Mouse (Mus musculus) midbrain, postnatal 0 days (tissue): ENCODE measurements around the gene Mapkapk2. TPM values are rescaled to one million over a fixed set of nuclear protein-coding genes. Genes with fewer than 3 reads are reported as not detected.
"Not testable (repeated sequence)": the region's sequence is repeated elsewhere in the genome, so short reads cannot be mapped to it uniquely, and the experiment has no call there.

Source experiments
- ATAC-seq: fragments of 200-750 bp; cut with Nextera tagmentation; 2 replicates; pipeline ENCODE4 v1.8.0; 2017; ENCODE audit warnings: moderate number of reproducible peaks, mild to moderate bottlenecking, moderate TSS enrichment, moderate library complexity; ENCODE audit not compliant: low FRiP score
- DNase-seq: peaks from one replicate; pipeline ENCODE4 v3.0.0-alpha.2; 2015; ENCODE audit warnings: low spot score
- H3K27ac ChIP-seq: fragments of 300-500 bp; sonication (generic); 2 replicates; pipeline ENCODE4 v1.5.1; 2014; ENCODE audit warnings: low read depth, mild to moderate bottlenecking, low read length, mixed read lengths
- H3K27me3 ChIP-seq: fragments of 300-500 bp; sonication (generic); 2 replicates; pipeline ENCODE4 v1.6.1; 2014; ENCODE audit warnings: low read length, control low read depth, mixed read lengths; ENCODE audit not compliant: insufficient read depth
- H3K36me3 ChIP-seq: fragments of 300-500 bp; sonication (generic); 2 replicates; pipeline ENCODE4 v1.6.1; 2014; ENCODE audit warnings: low read length, control low read depth, mixed read lengths; ENCODE audit not compliant: insufficient read depth
- H3K4me1 ChIP-seq: fragments of 300-500 bp; sonication (generic); 2 replicates; pipeline ENCODE4 v1.6.1; 2014; ENCODE audit warnings: mild to moderate bottlenecking, control low read depth, antibody characterized with exemption, low read length, mixed read lengths; ENCODE audit not compliant: insufficient read depth
- H3K4me2 ChIP-seq: fragments of 300-500 bp; sonication (generic); 2 replicates; pipeline ENCODE4 v1.6.1; 2014; ENCODE audit warnings: low read depth, mild to moderate bottlenecking, low read length, mixed read lengths; ENCODE audit not compliant: poor library complexity, severe bottlenecking
- H3K4me3 ChIP-seq: fragments of 300-500 bp; sonication (generic); 2 replicates; pipeline ENCODE4 v1.5.1; 2014; ENCODE audit warnings: low read depth, mild to moderate bottlenecking, low read length, moderate library complexity
- H3K9ac ChIP-seq: fragments of 300-500 bp; sonication (generic); replicated peaks from 2 replicates; pipeline ENCODE4 v1.6.1; 2014; ENCODE audit warnings: mild to moderate bottlenecking, low read length, moderate library complexity, mixed read lengths; ENCODE audit not compliant: poor library complexity, severe bottlenecking
- H3K9me3 ChIP-seq: fragments of 300-500 bp; sonication (generic); 2 replicates; pipeline ENCODE4 v1.6.1; 2016; ENCODE audit warnings: low read length, control low read depth
- CTCF ChIP-seq: IDR thresholded peaks from 2 replicates; pipeline ENCODE4 v1.5.1; 2016; ENCODE audit warnings: antibody characterized with exemption, mild to moderate bottlenecking
- WGBS: fragments of 180-500 bp; shearing (Covaris S2); extraction: QIAGEN DNeasy Blood & Tissue Kit; methylation state at CpG from one replicate; pipeline ENCODE4 v1.1.7; 2014; 5-methylcytosine and 5-hydroxymethylcytosine counted together
- polyA plus RNA-seq: library from polyadenylated mRNA; unstranded; fragments of >200 nt; fragmentation: Nextera tagmentation; extraction: Ambion mirVana; gene quantifications from 2 replicates; pipeline ENCODE4 v1.2.1, GENCODE M21; 2015
- total RNA-seq: library from RNA; depleted of rRNA; stranded (reverse); fragments of >200 nt; gene quantifications from 2 replicates; pipeline ENCODE4 v1.2.3, GENCODE M21; 2014; rRNA removed

The Mapkapk2 gene
- total RNA-seq = 44.2 and 48.1 TPM in 2 replicates
- polyA plus RNA-seq = 13.7 and 13.8 TPM in 2 replicates

GRCm38 (mm10) chr1:131097700-131098094 lies at the start of gene Mapkapk2:
Mapkapk2 (minus strand) TSS chr1:131097826.
- peak within 1 kb of the TSS; percentile 90 for H3K4me3 ChIP-seq
- H3K27me3 ChIP-seq = no peaks in the 10 kb centered on the region
- peak within 1 kb of the TSS; percentile 86 for H3K4me2 ChIP-seq
- WGBS = under 1% methylated on average over 26 of the region's 32 CpGs
- H3K9me3 ChIP-seq = no peaks in the 10 kb centered on the region
- H3K27ac ChIP-seq = peak within 1 kb of the TSS; percentile 83
- ATAC-seq (peak; percentile 93), DNase-seq (peak; percentile 94)
- H3K36me3 ChIP-seq = no peaks in the 10 kb centered on the region
- H3K4me1 ChIP-seq = peaks cover 11% of the 10 kb centered on the region; the same call in 1 of the 2 replicates
- H3K9ac ChIP-seq = peak within 1 kb of the TSS; percentile 86
- TF ChIP-seq CTCF = no peak

DNA sequence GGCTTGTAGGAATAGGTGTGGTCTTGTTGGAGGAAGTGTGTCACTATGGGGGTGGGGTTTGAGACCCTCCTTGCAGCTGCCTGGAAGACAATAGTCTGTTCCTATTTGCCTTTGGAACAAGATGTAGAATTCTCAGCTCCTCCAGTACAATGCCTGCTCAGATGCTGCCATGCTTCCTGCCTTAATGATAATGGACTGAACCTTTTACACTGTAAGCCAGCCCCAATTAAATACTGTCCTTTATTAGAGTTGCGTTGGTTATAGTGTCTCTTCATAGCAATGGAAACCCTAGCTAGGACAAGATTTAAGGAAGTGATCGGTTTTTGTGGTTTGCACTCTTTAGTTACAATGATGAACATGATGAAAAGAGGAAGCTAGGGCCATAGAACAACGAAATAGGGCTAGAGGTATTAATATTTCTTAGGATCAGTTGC lies 48.6 kb upstream of the Mapkapk2 start:
- no peak for TF ChIP-seq CTCF
- 84% methylated on average over 3 of the region's 3 CpGs for WGBS
- no peak for ATAC-seq

GRCm38 (mm10) chr1:131145222-131145621 lies 47.6 kb upstream of the Mapkapk2 start:
- not testable (repeated sequence) for H3K9me3 ChIP-seq, H3K4me2 ChIP-seq, H3K36me3 ChIP-seq, H3K4me1 ChIP-seq, H3K27ac ChIP-seq, ATAC-seq, H3K9ac ChIP-seq, H3K27me3 ChIP-seq, DNase-seq, H3K4me3 ChIP-seq
- 93% methylated on average over 3 of the region's 3 CpGs for WGBS

More for the DNA sequence above, 48.6 kb upstream of the Mapkapk2 start:
- Histone ChIP-seq H3K27me3 (no peaks in the 10 kb centered on the region), H3K27ac (no peak overlapping the region), H3K9ac (no peak overlapping the region), H3K4me2 (no peak overlapping the region), H3K4me3 (no peak overlapping the region), H3K9me3 (no peaks in the 10 kb centered on the region), H3K36me3 (no peaks in the 10 kb centered on the region), H3K4me1 (no peaks in the 10 kb centered on the region)
- no peak for DNase-seq

- Histone ChIP-seq H3K9me3 (no peaks in the 10 kb centered on the region), H3K27ac (no peak overlapping the region), H3K4me3 (no peak overlapping the region), H3K36me3 (no peaks in the 10 kb centered on the region), H3K4me1 (no peaks in the 10 kb centered on the region), H3K9ac (no peak overlapping the region), H3K27me3 (no peaks in the 10 kb centered on the region), H3K4me2 (no peak overlapping the region)
- DNase-seq (no peak), ATAC-seq (no peak)
- TF ChIP-seq CTCF = no peak
- 79% methylated on average over 1 of the region's 1 CpGs for WGBS
Observed at GRCm38 (mm10) chr1:131142472-131142871, 44.8 kb upstream of the Mapkapk2 start.

- 67% methylated on average over 2 of the region's 2 CpGs for WGBS
Observed at GRCm38 (mm10) chr1:131141449-131141848, 43.8 kb upstream of the Mapkapk2 start.

GRCm38 (mm10) chr1:131139102-131140095 lies 41.8 kb upstream of the Mapkapk2 start:
- H3K4me3 ChIP-seq = peak overlapping the region; percentile 82
- H3K9ac ChIP-seq = no peak overlapping the region
- DNase-seq (no peak), ATAC-seq (no peak)
- no peaks in the 10 kb centered on the region for H3K36me3 ChIP-seq
- H3K9me3 ChIP-seq = no peaks in the 10 kb centered on the region
- H3K4me1 ChIP-seq = peaks cover 4% of the 10 kb centered on the region; the same call in 1 of the 2 replicates
- no peak for TF ChIP-seq CTCF
- no peaks in the 10 kb centered on the region for H3K27me3 ChIP-seq
- 80% methylated on average over 11 of the region's 11 CpGs for WGBS
- H3K4me2 ChIP-seq = peak overlapping the region; percentile 79
- H3K27ac ChIP-seq = peak overlapping the region; percentile 92; the same call in 1 of the 2 replicates

More at GRCm38 (mm10) chr1:131141449-131141848, 43.8 kb upstream of the Mapkapk2 start:
- no peak for TF ChIP-seq CTCF
- no peak overlapping the region for H3K4me2 ChIP-seq
- ATAC-seq = no peak
- DNase-seq = no peak
- H3K27ac ChIP-seq = no peak overlapping the region
- H3K27me3 ChIP-seq = no peaks in the 10 kb centered on the region
- H3K4me3 ChIP-seq = no peak overlapping the region
- no peak overlapping the region for H3K9ac ChIP-seq
- no peaks in the 10 kb centered on the region for H3K4me1 ChIP-seq
- H3K9me3 ChIP-seq = no peaks in the 10 kb centered on the region
- H3K36me3 ChIP-seq = no peaks in the 10 kb centered on the region
